Mouse (Mus musculus) lung, adult 2 months (tissue): ENCODE data around the gene Grk5.

Experiments used
- CTCF ChIP-seq: fragments of 200-500 bp; IDR thresholded peaks from 2 replicates; pipeline ENCODE4 v1.5.1; 2011; ENCODE audit warnings: mild to moderate bottlenecking, low read length, control low read depth; ENCODE audit not compliant: insufficient read depth
- POLR2A ChIP-seq: fragments of 200-500 bp; IDR thresholded peaks from 2 replicates; pipeline ENCODE4 v1.6.1; 2011; ENCODE audit warnings: low read depth, mild to moderate bottlenecking, control low read depth, low read length, borderline replicate concordance; ENCODE audit errors: extremely low read depth

GRCm38 (mm10) chr19:60915862-60916261 is 26.3 kb downstream of the Grk5 start:
- no peak for TF ChIP-seq POLR2A
- no peak for TF ChIP-seq CTCF
